Mouse (Mus musculus) olfactory bulb, adult 2 months (tissue): ENCODE results near the gene Platr17.

ENCODE experiments used
- CTCF ChIP-seq: fragments of 200-500 bp; IDR thresholded peaks from 2 replicates; pipeline ENCODE4 v1.5.1; 2012; ENCODE audit warnings: low read depth, mild to moderate bottlenecking, low read length, moderate library complexity; ENCODE audit not compliant: insufficient read depth
- POLR2A ChIP-seq: fragments of 200-500 bp; IDR thresholded peaks from 2 replicates; pipeline ENCODE4 v1.6.1; 2012; ENCODE audit warnings: mild to moderate bottlenecking, low read depth, low read length, moderate library complexity; ENCODE audit not compliant: insufficient read depth

- no peak for TF ChIP-seq CTCF
- TF ChIP-seq POLR2A = no peak
Measured at GRCm38 (mm10) chr17:33917656-33918292, 12.8 kb downstream of the Platr17 start.
